In genomic region chr1:36988161-36988560, GRCm38 (mm10) we compare ENCODE assay signal across 13 mouse cellular contexts. TPM values are rescaled to one million over a fixed set of nuclear protein-coding genes. Genes with fewer than 3 reads are reported as not detected.
"Had no signal": no experiment of that assay in that cellular context is flagged by ENCODE, and none has a peak within 500 bp of the region (broad histone marks: within the 10 kb centered on the region; RNA-seq: fewer than 3 reads in every experiment).

No protein-coding gene starts in this region.

- ATAC-seq: midbrain, embryonic 15.5 days had no signal

- DNase-seq: kidney, adult 11 months; kidney, postnatal 10 days; left cerebral cortex, postnatal 4 days; lung, adult 18-20 months; lung, postnatal 36 days; retina, postnatal 1 day; right cerebral cortex, postnatal 4 days had no signal

- H3K4me1 ChIP-seq: midbrain, embryonic 15.5 days; neural tube, embryonic 12.5 days had no signal

- H3K36me3 ChIP-seq: limb, embryonic 13.5 days; midbrain, embryonic 15.5 days; neural tube, embryonic 12.5 days had no signal

- H3K4me2 ChIP-seq: limb, embryonic 13.5 days; midbrain, embryonic 15.5 days; neural tube, embryonic 12.5 days had no signal

- H3K27ac ChIP-seq: layer of hippocampus, adult 2 months; limb, embryonic 13.5 days; liver, embryonic 14.5 days; midbrain, embryonic 15.5 days; neural tube, embryonic 12.5 days had no signal

- H3K4me3 ChIP-seq: layer of hippocampus, adult 2 months; limb, embryonic 13.5 days; midbrain, embryonic 15.5 days; neural tube, embryonic 12.5 days had no signal

- H3K9ac ChIP-seq: limb, embryonic 13.5 days; liver, embryonic 14.5 days; midbrain, embryonic 15.5 days; neural tube, embryonic 12.5 days had no signal

- H3K9me3 ChIP-seq: limb, embryonic 13.5 days; midbrain, embryonic 15.5 days; neural tube, embryonic 12.5 days had no signal

- H3K27me3 ChIP-seq: limb, embryonic 13.5 days; midbrain, embryonic 15.5 days; neural tube, embryonic 12.5 days had no signal

RNA-seq across cellular contexts. Expression of gene Vwa3b, which starts 38.2 kb away (rescaled TPM):
- polyA plus RNA-seq: kidney, embryonic 14.5 days; liver, embryonic 14.5 days had no signal
